Mouse (Mus musculus) brain, embryonic 14.5 days (tissue): Measurements from ENCODE around the gene Uba52. TPM values are rescaled to one million over a fixed set of nuclear protein-coding genes. Genes with fewer than 3 reads are reported as not detected.

Source experiments
- DNase-seq: peaks from one replicate; pipeline ENCODE4 v3.0.0-alpha.2; 2011; ENCODE audit warnings: low read depth
- CTCF ChIP-seq: fragments of 200-500 bp; IDR thresholded peaks from 2 replicates; pipeline ENCODE4 v1.5.1; 2012; ENCODE audit warnings: inconsistent platforms, mild to moderate bottlenecking, moderate library complexity, borderline replicate concordance; ENCODE audit not compliant: insufficient read depth, insufficient read length; ENCODE audit errors: extremely low read depth
- POLR2A ChIP-seq: fragments of 200-500 bp; IDR thresholded peaks from 2 replicates; pipeline ENCODE4 v1.6.1; 2012; ENCODE audit warnings: mild to moderate bottlenecking, inconsistent platforms, borderline replicate concordance; ENCODE audit not compliant: poor library complexity, insufficient read depth, insufficient read length, severe bottlenecking; ENCODE audit errors: extremely low read depth
- polyA plus RNA-seq: library from polyadenylated mRNA; depleted of rRNA; stranded (reverse); fragments of >200 nt; gene quantifications from 2 replicates; pipeline ENCODE4 v1.2.3, GENCODE M21; 2012

The Uba52 gene
- polyA plus RNA-seq, 1 experiment = 1,241 TPM

DNA sequence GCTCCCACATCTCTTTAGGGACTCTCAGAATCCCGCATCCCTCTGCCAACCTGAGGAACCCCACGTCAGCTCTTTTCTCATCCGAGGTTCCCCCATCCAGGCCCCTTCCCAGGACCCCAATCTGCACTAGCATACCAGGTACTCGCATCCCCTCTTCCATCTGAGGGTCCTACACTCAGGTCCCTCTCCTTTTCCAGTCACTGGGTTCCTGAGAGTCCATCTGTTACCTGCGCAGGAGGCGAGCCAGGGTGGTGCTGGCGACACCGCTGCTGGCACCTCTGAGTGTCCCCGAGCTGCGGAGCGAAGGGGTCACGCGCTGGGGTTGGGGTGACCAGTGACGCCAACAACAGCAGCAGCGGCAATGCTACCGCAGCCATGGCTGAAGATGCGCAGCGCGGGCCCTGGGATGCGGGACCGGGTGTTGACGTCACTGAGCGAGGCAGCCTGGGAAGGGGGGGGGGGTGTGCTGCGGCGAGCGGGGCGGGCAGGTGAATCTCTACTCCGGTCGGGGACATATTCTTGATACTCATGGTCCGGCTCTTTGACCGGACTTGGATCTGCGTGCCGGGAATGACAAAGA, 23.6 kb downstream of the Uba52 start, which contains the start of gene Tmem59l:
Gene Tmem59l (minus strand): TSS at position 418 of the 580 bp plus-strand sequence.
- peak; percentile 75 for DNase-seq
- TF ChIP-seq POLR2A = peak; percentile 11; the same call in 1 of the 2 replicates
- no peak for TF ChIP-seq CTCF

DNA sequence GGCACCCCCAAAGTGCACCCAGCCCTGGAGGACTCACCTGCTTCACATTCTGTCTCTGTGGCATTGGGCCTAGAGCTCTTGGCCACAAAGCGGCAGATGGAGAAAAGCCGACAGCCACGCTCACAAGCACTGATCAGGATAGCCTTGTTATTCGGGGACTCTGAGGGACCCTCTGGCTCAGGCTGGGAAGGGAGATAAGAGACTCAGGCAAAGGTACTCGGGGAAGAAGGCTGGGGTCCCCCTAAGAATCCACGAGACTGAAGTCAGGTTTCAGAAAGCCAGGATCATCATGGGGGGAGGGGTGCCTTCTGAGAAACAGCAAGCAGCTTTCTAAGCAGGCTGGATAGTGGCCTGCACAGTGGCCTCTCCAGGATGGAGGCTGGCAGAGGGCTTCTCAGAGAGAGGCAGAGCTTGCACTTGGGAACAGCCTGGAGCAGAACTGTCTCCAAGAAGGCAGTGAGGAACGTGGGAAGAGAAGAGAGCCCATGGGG, 24.4 kb downstream of the Uba52 start:
- DNase-seq = no peak
- TF ChIP-seq POLR2A = no peak
- TF ChIP-seq CTCF = no peak

DNA sequence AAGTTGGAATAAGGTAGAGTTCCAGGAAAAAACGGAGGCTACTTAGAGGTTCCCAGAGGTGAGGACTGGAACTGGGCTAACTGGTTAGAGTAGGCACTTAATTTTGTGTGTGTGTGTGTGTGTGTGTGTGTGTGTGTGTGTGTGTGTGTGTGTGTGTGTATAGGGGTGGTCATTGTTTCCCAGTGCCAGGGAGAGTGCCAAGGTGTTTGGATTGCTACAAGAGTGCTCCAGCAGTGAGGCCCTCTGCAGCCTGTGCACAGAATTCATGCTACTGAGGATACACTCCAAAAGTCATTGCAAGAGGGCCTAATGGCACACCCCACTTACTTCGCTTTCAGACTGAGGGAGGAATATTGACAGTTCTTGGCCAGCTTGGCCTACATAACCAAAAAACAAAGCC, 27.7 kb downstream of the Uba52 start:
- DNase-seq = no peak
- TF ChIP-seq POLR2A (no peak), CTCF (no peak)

DNA sequence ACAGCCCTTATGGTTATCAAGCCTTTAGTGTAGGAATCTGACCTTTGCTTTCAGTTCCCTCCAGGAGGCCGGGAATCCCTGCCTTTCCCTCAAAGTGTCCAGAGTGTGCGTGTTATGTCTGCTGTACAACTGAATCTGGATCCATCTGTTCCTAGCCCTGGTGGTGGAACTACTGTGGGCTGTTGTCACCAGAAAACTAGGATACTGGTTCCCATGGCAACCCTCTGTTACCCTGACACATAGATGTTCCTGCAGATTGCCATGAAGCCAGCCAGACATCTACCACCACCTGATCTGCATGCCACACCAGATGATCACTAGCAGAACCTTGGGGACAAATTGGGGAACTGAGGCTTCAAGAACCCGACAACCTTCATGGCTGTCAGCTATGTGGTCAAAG, 28.7 kb downstream of the Uba52 start:
- no peak for TF ChIP-seq CTCF
- TF ChIP-seq POLR2A = no peak
- no peak for DNase-seq

DNA sequence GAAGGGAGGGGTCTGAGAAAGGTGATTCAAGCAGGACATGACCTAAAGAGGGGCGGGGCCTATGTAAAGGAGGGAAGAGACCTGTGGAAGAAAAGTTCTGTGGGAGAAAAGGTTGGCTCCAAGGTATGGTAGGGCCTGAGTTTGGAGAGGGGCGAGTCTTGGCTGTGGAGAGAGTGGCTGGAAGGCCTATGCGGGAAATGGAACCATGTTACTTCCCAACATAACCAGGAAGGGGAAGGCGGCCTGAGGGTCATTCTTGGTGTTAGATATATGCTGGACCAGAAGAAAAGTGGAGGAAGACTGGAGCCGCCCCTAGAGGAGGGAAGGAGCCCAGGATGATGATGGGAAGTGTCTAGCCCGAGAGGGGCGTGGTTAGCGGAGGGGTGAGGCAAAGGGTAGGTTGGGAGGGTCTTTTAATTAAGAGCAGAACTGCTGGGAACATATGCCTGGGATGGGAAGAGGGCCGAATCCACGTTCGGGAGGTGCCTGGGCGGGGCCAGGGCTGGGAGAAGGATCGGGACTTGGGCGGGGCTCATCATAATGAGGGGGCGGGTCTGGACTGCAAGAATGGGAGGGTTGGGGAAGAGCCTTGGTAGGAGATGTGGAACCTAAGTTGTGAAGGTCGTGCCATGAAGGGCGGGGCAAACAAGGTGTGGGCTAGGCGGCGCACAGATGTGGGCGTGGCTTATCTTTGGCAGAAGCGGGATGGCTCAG, 33.2 kb downstream of the Uba52 start:
- TF ChIP-seq POLR2A (no peak), CTCF (no peak)
- no peak for DNase-seq

DNA sequence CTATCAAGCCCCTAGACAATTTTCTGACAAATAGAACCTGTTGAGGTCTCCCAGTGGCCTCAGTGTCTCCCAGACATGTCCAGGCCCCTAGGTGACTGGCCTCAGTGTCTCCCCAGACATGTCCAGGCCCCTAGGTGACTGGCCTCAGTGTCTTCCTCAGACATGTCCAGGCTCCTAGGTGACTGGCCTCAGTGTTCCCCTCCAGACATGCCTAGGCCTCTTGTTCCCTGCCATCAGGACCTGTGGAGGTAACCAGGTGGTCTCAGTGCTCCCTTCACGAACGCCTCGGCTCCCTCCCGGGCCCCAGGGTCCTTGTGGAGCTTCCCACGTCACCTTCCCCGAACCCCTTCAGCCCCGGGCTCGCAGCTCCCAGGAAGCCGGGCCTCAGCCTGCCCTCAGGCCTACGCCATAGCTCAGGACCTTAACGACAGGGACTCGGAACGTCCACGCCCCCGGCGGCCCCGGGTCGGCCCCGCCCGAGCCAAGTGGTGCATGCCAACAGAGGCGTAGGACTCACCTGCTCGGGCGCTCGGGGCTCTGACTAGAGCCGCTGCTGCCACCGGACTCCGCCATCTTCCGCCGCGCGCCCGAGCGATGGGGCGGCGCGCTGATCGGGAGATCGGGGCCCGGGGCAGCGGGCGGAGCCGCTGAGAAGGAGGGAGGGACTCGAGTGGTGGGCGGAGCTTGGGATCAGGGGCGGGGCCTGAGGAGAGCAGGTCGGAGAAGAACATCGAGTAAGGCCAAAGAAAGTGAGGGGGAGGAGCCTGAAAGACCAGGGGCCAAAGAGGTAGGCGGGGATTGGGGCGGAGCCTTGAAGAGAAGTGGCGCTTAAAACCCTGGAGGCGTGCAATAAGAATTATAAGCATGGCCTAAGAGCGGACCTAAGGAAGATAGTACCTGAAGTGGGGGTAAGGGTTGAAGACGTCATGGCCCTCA, 34.0 kb downstream of the Uba52 start, which contains the start of gene Klhl26:
Gene Klhl26 (minus strand): TSS at position 636 of the 936 bp plus-strand sequence.
- 0 out of 2 replicates have a peak, but pooled peaks have one; percentile 36 for TF ChIP-seq POLR2A
- no peak for TF ChIP-seq CTCF
- DNase-seq = peak; percentile 96

DNA sequence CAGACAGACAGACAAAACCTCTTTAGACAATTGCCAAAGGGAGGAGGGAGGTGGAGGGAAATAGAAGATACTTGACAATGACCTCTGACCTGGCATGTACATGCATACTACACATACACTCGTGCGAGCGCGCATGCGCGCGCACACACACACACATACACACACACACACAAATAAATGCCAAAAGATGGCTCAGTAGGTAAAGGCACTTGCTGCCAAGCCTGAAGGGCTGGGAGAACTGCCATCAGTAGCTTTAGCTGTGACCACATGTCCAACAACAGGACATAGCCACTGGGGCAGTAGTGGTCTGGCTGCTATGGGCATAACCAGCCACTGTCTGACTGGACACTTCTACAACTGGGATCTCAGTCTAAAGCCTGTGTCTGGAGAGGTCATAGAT, 38.7 kb downstream of the Uba52 start:
- no peak for TF ChIP-seq CTCF
- TF ChIP-seq POLR2A = no peak
- DNase-seq = no peak

DNA sequence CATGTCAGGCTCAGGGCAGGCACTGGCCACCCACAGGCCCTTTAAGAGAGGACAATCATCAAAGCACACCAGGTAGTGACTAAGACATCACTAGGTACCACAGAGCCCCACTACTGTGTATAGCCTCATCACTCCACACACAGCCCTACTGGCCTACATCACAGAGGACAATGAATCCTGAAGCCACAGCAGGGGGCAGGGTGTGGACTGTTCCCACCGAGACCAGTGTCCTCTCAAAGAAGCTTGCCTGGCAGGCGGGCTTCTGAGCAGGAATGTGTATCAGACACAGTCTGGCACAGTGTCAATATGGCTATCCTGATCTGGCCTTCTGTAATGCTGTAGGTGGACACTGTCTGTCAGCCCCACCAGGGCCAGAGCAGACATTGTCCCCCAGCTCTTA, 40.7 kb downstream of the Uba52 start:
- DNase-seq = no peak

DNA sequence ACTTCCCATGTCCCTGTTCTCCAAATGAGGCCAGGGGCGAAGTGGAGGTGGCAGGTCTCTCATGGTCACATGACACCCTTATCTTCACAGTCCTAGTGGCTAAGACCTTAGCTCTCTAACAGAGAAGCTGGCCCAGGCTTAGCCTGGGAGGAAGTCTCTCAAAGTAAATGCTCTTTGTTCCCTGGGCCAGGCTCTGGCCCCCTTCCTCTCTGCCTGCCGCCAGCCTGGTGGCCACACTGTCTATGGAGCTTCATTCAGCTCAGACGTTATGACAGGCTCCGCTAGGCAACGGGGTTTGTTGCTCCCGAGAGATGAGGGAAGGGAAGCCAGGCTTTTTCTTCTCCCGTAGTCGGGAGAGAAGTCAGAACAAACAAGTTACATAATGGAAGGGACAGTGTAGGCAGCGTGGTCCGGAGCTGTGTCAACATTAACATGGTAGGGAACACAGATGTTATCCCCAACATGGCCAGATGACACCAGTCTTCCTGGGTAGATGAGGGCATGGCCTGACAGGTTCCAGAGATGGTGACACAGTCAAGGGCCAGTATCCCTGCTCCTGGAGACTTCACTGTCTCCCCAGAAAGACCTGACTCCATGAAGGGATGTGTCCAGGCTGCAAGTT, 41.2 kb downstream of the Uba52 start:
- no peak for DNase-seq
- TF ChIP-seq CTCF (no peak), POLR2A (no peak)

More for the DNA sequence above, 40.7 kb downstream of the Uba52 start:
- TF ChIP-seq POLR2A (no peak), CTCF (no peak)

DNA sequence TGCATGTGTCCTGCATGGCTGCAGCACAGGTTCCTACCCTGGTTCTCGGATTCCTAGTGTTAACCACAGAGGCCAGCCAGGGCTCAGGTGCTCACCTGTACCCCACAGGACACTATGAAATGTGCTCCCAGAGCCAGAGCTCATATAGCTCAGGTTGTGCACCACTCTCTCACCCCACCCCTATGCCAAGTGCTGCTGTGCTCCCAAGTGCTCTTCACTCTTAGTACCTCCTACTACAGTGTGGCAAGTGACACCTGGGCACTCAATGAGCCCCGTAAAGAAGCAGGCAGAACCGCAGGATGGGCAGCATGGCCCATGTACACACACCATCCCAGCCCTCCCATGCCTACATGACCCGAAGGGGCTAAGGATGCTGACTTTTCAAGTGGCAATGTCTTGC, 41.9 kb downstream of the Uba52 start:
- TF ChIP-seq CTCF (no peak), POLR2A (no peak)
- no peak for DNase-seq
